Comparison of ENCODE assay signal across 8 mouse cellular contexts in genomic region chr8:104533971-104534778, GRCm38 (mm10). TPM values are rescaled to one million over a fixed set of nuclear protein-coding genes. Genes with fewer than 3 reads are reported as not detected.
A peak's percentile ranks its signal among the peaks of the same experiment; 100 is the strongest.
DNase-seq lines count a peak whose midpoint lies in the region; ATAC-seq and TF ChIP-seq lines count a peak whose summit lies in the region.

TSS of gene Nae1 (minus strand) at chr8:104534637.
TSS of gene Car7 (plus strand) at chr8:104534689.

- no peaks in the 10 kb centered on the region for H3K9me3 ChIP-seq in embryonic facial prominence, embryonic 14.5 days (ENCODE audit: control insufficient read depth, low read length)
- no peaks in the 10 kb centered on the region for H3K9me3 ChIP-seq in limb, embryonic 13.5 days
- no peaks in the 10 kb centered on the region for H3K9me3 ChIP-seq in midbrain, embryonic 16.5 days (replicated peaks; ENCODE audit: control insufficient read depth, low read length, poor library complexity, severe bottlenecking)

- peaks cover 10% of the 10 kb centered on the region for H3K36me3 ChIP-seq in embryonic facial prominence, embryonic 14.5 days (ENCODE audit: control insufficient read depth, insufficient read depth, low read length)
- peaks cover 12% of the 10 kb centered on the region for H3K36me3 ChIP-seq in heart, adult 2 months (ENCODE audit: control insufficient read depth, insufficient read depth, low read length)
- peaks cover 14% of the 10 kb centered on the region for H3K36me3 ChIP-seq in limb, embryonic 13.5 days
- 0 out of 2 replicates have a peak, but pooled peaks cover 8% of the 10 kb centered on the region for H3K36me3 ChIP-seq in midbrain, embryonic 16.5 days (ENCODE audit: control insufficient read depth, insufficient read depth, low read length)

- intact Hi-C loops in heart, adult 2 months (cut with DNase I) = loop anchor here (1.0 to 5.0 kb wide), 3 partner anchors 31 to 192 kb away; partner anchors contain the start of gene Ciao2b

- ATAC-seq in embryonic facial prominence, embryonic 14.5 days (ENCODE audit: low read depth) = peak; percentile 97
- ATAC-seq in limb, embryonic 13.5 days (ENCODE audit: low FRiP score, low read depth) = peak; percentile 96
- peak; percentile 97 for ATAC-seq in midbrain, embryonic 16.5 days

- peaks cover 10% of the 10 kb centered on the region; the same call in 1 of the 2 replicates for H3K4me1 ChIP-seq in embryonic facial prominence, embryonic 14.5 days (ENCODE audit: control insufficient read depth, insufficient read depth, low read length)
- H3K4me1 ChIP-seq in heart, adult 2 months (ENCODE audit: control insufficient read depth, insufficient read depth, low read length) = peaks cover 2% of the 10 kb centered on the region
- peaks cover 25% of the 10 kb centered on the region for H3K4me1 ChIP-seq in limb, embryonic 13.5 days
- peaks cover 16% of the 10 kb centered on the region for H3K4me1 ChIP-seq in midbrain, embryonic 16.5 days (ENCODE audit: control insufficient read depth, insufficient read depth, low read length)

- peak within 1 kb of the TSS; percentile 71 for H3K4me2 ChIP-seq in embryonic facial prominence, embryonic 14.5 days (ENCODE audit: low read depth, low read length)
- H3K4me2 ChIP-seq in limb, embryonic 13.5 days (replicated peaks) = peak within 1 kb of the TSS; percentile 74
- H3K4me2 ChIP-seq in midbrain, embryonic 16.5 days (ENCODE audit: low read length) = peak within 1 kb of the TSS; percentile 63

- H3K27ac ChIP-seq in embryonic facial prominence, embryonic 14.5 days (replicated peaks; ENCODE audit: low read depth, low read length) = peak within 1 kb of the TSS; percentile 85
- H3K27ac ChIP-seq in heart, adult 2 months = peak within 1 kb of the TSS; percentile 97
- peak within 1 kb of the TSS; percentile 89 for H3K27ac ChIP-seq in limb, embryonic 13.5 days
- H3K27ac ChIP-seq in midbrain, embryonic 16.5 days (ENCODE audit: low read length) = peak within 1 kb of the TSS; percentile 92

- TF ChIP-seq EP300 in heart, adult 2 months (IDR thresholded peaks at IDR 0.05; ENCODE audit: insufficient read depth, low read depth, low read length) = 0 out of 2 replicates have a peak, but pooled peaks have one; percentile 37

- H3K27me3 ChIP-seq in embryonic facial prominence, embryonic 14.5 days (replicated peaks; ENCODE audit: control insufficient read depth, insufficient read depth, low read length) = peaks cover 4% of the 10 kb centered on the region; the same call in 1 of the 2 replicates
- H3K27me3 ChIP-seq in heart, adult 2 months (ENCODE audit: control insufficient read depth, insufficient read depth, low read length) = no peaks in the 10 kb centered on the region
- H3K27me3 ChIP-seq in limb, embryonic 13.5 days = peaks cover 9% of the 10 kb centered on the region
- H3K27me3 ChIP-seq in midbrain, embryonic 16.5 days (ENCODE audit: control insufficient read depth, insufficient read depth, low read depth, low read length) = peaks cover 6% of the 10 kb centered on the region

- TF ChIP-seq POLR2A in heart, adult 2 months (IDR thresholded peaks at IDR 0.05; ENCODE audit: insufficient read depth, low read depth, low read length) = peak; percentile 87

- H3K4me3 ChIP-seq in embryonic facial prominence, embryonic 14.5 days (ENCODE audit: low read depth, low read length) = peak within 1 kb of the TSS; percentile 97
- peak within 1 kb of the TSS; percentile 93 for H3K4me3 ChIP-seq in heart, adult 2 months
- H3K4me3 ChIP-seq in limb, embryonic 13.5 days = peak within 1 kb of the TSS; percentile 89
- peak within 1 kb of the TSS; percentile 96 for H3K4me3 ChIP-seq in midbrain, embryonic 16.5 days (ENCODE audit: low read depth, low read length)

- DNase-seq in 3T3-L1 (ENCODE audit: low read depth, low spot score) = peak; percentile 93
- DNase-seq in adrenal gland, postnatal 4 days (ENCODE audit: low spot score in 2 of 2) = peak; percentile 87 to 96
- peak; percentile 93 for DNase-seq in embryonic facial prominence, embryonic 14.5 days (ENCODE audit: low spot score)
- DNase-seq in heart, adult 2 months = peak; percentile 95 to 98
- peak; percentile 91 to 95 for DNase-seq in kidney, adult 8-10 months
- DNase-seq in spleen, postnatal 10 days (ENCODE audit: low spot score in 2 of 2) = peak; percentile 92 to 94

- no peak; the same call in 1 of the 2 replicates for TF ChIP-seq CTCF in heart, adult 2 months (IDR thresholded peaks at IDR 0.05)

- H3K9ac ChIP-seq in embryonic facial prominence, embryonic 14.5 days (ENCODE audit: low read depth, low read length) = peak within 1 kb of the TSS; percentile 98
- peak within 1 kb of the TSS; percentile 99 for H3K9ac ChIP-seq in heart, adult 2 months (ENCODE audit: low read depth, low read length)
- peak within 1 kb of the TSS; percentile 96 for H3K9ac ChIP-seq in limb, embryonic 13.5 days
- peak within 1 kb of the TSS; percentile 96 for H3K9ac ChIP-seq in midbrain, embryonic 16.5 days (ENCODE audit: low read depth, low read length)

- 0% methylated on average over 30 of the region's 70 CpGs for WGBS in embryonic facial prominence, embryonic 14.5 days
- WGBS in heart, adult 2 months = under 1% methylated on average over 70 of the region's 70 CpGs
- under 1% methylated on average over 63 of the region's 70 CpGs for WGBS in limb, embryonic 13.5 days
- under 1% methylated on average over 65 of the region's 70 CpGs for WGBS in midbrain, embryonic 16.5 days

- 0 out of 2 replicates have a peak, but pooled peaks cover 1% of the 10 kb centered on the region for H3K79me2 ChIP-seq in heart, adult 2 months (replicated peaks; ENCODE audit: control insufficient read depth, insufficient read depth, low read length)

RNA-seq across cellular contexts. Expression of gene Nae1, which starts in this region (rescaled TPM):
- total RNA-seq in adrenal gland, postnatal 4 days (2021) = 10 to 100 TPM; 39.6 to 48.0 TPM
- polyA plus RNA-seq in embryonic facial prominence, embryonic 14.5 days (2014; fragmentation: Nextera tagmentation; extraction: Ambion mirVana) = 89.0 and 100 TPM in 2 replicates
- total RNA-seq in heart, adult 2 months (2021) = 10 to 100 TPM; 27.0 to 31.4 TPM
- 11.0 and 28.0 TPM in 2 replicates for polyA plus RNA-seq in heart, adult 2 months (2012; rRNA removed)
- polyA plus RNA-seq in limb, embryonic 13.5 days (2015; fragmentation: Nextera tagmentation; extraction: Ambion mirVana) = 116 and 122 TPM in 2 replicates
- 106 and 110 TPM in 2 replicates for polyA plus RNA-seq in midbrain, embryonic 16.5 days (2015; fragmentation: Nextera tagmentation; extraction: Ambion mirVana)

RNA-seq across cellular contexts. Expression of gene Car7, which starts in this region (rescaled TPM):
- total RNA-seq in adrenal gland, postnatal 4 days (2021) = 1 to 10 TPM; 1.7 to 2.0 TPM
- polyA plus RNA-seq in embryonic facial prominence, embryonic 14.5 days (2014; fragmentation: Nextera tagmentation; extraction: Ambion mirVana) = 1.0 and 1.6 TPM in 2 replicates
- total RNA-seq in heart, adult 2 months (2021) = 1 to 10 TPM; 2.0 to 2.9 TPM
- polyA plus RNA-seq in heart, adult 2 months (2012; rRNA removed) = 9.3 and 11.2 TPM in 2 replicates
- polyA plus RNA-seq in limb, embryonic 13.5 days (2015; fragmentation: Nextera tagmentation; extraction: Ambion mirVana) = 0.83 and 0.93 TPM in 2 replicates
- 3.5 and 4.6 TPM in 2 replicates for polyA plus RNA-seq in midbrain, embryonic 16.5 days (2015; fragmentation: Nextera tagmentation; extraction: Ambion mirVana)

Comparison
In these comparisons a context has a peak if more than half of its experiments do, and no peak if none do; other contexts are left out.
1. Peak in every context shown above with its lines: DNase-seq, ATAC-seq, H3K4me3 ChIP-seq and H3K27ac ChIP-seq.